Mouse (Mus musculus) inflammation-experienced regulatory T-cells, adult 6 months (primary cell): ENCODE measurements around the gene Ilf3. TPM values are rescaled to one million over a fixed set of nuclear protein-coding genes. Genes with fewer than 3 reads are reported as not detected.

Source experiments
- ATAC-seq: one replicate; pipeline ENCODE4 v1.8.0; 2017
- polyA plus RNA-seq, 3 experiments: library from polyadenylated mRNA; unstranded; fragments of 100-300 nt; shearing (Covaris generic); gene quantifications; one replicate each; pipeline ENCODE4 v1.2.1; 2017

Ilf3 gene
- polyA plus RNA-seq, 3 experiments from 2014 or later = 92.5 to 122 (median 122) TPM

DNA sequence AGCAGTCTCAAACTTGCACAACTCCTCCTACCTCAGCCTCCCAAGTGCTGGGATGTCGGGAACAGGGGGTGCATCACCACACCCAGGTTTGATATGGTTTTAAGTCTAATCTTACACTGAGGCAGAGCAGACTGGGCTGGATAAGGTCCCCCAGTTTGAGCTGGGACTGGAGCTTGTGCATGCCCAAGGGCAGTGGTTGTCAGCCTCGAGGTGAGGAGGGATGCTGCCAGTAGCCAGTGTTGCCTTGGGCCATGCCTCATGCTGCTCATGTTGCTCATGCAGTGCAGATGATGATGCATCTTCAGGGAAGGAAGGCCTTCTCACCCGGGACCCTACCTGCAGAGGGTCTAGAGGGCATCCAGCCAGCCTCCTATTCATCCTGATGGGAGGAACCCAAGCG, 37.9 kb downstream of the Ilf3 start:
- ATAC-seq = no peak

DNA sequence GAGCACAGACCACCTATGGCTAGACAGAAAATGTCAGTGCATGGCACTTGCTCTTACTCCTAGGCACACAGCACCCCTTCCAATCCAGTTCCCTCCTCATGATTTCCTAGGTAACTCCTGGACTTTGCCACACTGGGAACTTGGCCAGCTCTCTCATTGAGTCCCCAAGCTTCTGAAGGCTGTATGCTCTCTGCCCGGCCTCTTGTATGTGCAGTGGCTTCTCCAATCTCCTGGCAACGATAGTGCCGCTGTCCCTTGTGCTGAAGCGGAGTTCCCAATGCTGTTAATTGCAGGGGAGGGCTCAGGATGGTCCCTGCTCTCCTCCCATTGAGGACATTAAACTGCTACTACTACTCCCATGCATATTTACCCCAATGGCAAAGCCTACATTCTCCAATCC, 40.3 kb downstream of the Ilf3 start:
- ATAC-seq = no peak

DNA sequence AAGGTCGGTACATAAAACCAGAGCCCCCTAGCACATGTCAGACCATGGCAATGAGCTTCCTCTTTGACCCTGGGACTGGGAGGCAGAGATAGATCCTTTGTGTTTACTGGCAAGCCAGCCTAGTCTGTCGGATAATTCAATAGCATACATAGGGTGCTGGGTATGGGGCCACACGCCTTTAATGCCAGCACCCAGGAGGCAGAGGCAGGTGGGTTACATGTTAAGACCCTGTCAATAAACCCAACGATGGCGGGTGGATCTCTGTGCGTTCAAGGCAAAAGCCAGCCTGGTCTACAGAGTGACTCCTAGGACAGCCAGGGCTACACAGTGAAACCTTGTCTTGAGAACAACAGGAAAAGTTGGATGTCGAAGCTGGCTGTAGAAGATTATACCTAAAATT, 41.0 kb downstream of the Ilf3 start:
- no peak for ATAC-seq

DNA sequence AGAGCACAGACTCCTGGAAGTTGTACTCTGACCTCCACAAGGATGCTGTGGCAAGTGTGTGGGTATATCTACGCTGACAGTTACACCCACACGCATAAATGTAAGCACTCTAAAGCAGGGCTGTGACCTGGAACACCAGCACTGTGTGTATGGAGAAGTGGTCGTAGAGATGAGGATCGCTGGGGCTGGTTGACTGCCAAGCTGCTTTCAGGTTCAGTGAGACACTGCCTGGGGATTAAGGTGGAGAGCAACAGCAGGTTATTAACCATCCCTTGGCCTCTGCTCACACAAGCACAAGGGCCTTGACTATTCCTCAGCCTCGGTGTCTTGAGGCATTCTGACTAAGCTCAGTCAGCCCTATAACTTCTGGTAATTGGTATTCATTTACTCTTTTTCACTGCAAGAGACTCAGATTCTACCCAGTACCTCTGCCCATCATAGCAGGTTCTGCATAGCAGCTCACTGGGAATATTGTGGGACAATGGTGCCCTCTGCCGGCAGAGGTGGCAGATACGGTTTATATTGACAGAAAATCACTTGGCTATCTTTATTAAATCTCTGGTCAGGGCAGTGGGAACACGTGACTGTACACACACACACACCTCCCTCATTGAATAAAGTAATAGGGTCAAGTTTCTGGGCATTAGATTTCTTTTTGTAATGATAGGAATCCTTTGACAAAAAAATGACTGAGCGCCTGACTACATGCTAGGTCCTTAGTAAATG, 42.1 kb downstream of the Ilf3 start:
- ATAC-seq = peak; percentile 43

DNA sequence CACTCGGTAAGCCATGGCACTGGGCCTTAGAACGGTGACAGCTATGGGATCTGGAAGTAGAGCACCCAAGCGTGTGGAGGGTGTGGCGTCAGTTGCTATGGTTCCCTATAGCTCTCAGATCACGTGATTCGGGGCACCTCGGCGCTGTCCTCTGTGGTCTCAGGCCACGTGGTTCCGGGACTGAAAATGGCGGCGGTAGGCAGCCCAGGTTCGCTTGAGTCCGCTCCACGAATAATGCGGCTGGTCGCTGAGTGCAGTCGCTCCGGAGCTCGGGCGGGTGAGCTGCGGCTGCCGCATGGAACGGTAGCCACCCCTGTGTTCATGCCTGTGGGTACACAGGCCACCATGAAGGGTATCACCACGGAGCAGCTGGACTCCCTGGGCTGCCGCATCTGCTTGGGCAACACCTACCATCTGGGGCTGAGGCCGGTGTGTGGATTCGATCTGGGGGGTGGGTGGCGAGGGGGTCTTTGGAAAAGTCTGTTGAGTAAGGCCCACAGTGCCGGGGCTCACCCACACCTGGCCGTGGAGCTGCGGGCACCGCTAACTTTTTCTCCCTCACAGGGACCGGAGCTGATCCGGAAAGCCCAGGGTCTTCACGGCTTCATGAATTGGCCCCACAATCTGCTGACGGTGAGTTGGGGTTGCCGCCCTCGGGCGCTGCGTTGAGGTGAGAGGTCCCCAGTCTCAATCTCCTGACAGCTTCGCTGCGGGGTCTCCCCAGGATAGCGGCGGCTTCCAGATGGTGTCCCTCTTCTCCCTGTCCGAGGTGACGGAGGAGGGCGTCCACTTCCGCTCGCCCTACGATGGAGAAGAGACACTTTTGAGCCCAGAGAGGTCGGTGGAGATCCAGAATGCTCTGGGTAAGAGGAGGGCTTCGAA, 44.2 kb downstream of the Ilf3 start, which contains the start of gene Qtrt1:
Gene Qtrt1 (plus strand): TSS at position 169 of the 882 bp plus-strand sequence.
- ATAC-seq = peak; percentile 94

DNA sequence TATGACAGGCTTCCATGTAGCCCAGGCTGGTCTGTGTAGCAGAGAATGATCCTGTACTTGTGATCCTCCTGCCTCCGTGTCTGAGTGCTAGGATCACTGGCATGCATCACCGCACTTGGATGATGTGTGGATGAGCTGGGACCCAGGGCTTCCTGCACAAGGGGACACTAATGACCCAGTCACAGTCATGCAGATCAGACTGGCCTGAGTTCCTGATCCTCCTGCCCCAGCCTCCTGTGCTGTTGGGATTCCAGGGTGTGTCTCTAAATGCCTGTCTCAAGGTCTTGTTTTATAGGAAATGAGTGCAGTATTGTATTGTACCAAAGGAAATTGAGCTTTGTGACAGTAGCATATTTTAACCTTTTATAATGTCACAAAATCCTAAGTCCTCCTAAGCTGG, 50.2 kb downstream of the Ilf3 start:
- ATAC-seq = no peak

DNA sequence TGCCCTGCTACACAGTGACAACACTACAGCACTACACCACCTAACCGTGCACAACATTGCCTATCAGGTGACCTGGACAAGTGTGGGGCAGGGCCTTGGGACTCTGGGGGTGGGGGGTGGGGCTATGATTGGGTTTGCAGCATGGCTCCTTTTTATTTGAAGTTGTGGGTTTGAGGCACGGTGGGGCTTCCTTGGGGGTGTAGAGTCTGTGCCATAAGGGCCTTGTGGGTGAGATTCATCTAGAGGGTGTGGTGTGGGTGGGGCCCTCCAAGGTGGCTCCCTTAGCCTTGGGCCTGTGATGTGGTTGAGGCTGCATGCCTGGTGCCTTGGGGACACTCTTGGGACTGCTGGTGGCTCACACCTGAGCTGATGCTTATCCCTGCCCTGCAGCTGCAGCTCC, 52.0 kb downstream of the Ilf3 start:
- no peak for ATAC-seq

DNA sequence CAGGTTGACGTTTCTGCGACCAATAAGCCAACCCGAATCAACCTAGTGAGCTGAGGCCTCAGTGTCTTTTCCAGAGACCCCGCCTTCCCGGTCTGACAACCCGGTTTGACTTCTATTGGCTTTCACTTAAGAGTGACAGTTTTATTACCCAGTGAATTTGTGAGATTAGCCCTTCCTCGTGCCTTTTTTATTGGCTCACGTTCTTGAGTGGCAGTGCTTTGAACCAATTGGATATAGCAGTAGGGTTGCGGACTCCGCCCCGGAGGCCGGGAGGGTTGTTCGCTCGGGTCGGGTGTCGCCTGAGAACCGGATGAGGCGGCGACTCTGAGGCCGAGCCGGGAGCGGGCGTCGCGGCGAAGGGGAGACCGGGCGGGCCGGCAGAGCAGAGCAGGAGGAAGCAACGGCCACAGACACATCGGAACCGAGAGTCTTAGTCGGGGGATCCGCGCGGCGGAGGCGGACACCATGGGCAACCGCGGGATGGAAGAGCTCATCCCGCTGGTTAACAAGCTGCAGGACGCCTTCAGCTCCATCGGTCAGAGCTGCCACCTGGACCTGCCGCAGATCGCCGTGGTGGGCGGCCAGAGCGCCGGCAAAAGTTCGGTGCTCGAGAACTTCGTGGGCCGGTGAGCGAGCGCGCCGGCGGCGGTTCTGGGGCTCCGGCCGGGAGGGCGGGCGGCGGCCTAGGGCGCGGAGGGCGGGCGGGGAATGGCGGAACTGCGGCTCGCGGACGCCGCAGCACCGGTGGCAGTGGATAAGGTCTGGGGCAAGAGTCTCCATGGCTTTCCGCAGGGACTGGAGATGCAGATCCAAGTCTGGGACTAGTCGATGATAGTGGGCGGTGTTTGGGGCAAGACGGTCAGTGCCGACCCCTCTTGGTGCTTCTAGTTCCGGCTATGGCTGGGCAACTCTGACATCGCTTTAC, 57.2 kb downstream of the Ilf3 start, which contains the start of gene Dnm2:
Gene Dnm2 (plus strand): TSS at position 278 of the 925 bp plus-strand sequence.
- ATAC-seq = peak; percentile 99

DNA sequence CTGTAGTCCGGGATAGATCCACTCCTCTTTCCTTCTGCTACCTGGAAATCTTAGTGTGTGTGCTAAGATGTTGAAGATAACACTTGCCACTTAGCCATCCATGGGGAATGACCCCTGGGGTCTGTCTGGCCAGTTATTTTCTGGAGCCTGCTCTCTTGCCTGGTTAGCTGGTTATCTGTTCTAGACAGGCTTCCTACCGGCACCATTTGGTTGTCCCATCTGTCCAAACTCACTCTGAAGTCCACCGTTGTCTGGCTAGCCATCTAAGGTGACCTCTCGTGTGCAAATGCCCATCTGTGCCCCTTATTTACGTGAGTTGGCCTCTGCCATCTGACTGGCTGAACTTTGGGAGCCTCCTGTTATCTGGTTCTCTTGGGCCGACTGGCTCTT, 57.9 kb downstream of the Ilf3 start:
- ATAC-seq = no peak

DNA sequence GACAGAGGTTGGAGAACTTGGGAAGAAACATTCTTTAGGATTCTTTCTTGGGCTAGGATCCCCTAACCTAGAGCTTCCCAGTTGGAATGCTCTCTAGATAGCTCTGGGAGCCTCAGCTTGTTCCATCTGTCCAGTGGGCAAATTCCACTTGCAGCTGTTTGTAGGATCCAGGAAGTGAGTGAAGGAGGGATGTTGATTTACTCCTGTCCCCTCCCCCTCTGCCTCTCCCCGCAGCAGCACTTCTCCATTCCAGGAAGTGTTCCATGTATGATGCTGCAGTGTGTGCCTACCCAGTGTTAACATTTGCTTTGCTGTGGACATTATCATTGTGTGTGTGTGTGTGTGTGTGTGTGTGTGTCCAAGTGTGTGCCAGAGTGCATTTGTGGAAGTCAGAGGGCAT, 58.3 kb downstream of the Ilf3 start:
- ATAC-seq = no peak

DNA sequence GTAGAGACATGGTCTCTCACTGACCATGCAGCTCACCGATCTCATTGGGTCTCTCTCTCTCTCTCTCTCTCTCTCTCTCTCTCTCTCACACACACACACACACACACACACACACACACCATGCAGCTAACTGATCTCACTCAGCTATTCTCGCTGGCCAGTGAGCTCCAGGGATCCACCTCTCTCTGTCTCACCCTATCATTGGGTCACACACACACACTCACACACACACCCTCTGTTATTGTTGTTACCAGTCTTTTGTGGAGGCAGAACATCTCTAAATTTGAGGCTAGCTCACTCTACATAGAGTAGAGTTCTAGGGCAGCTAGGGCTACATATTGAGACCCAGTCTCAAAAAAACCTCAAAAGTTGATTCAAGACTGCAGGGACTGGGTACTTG, 58.9 kb downstream of the Ilf3 start:
- no peak for ATAC-seq

DNA sequence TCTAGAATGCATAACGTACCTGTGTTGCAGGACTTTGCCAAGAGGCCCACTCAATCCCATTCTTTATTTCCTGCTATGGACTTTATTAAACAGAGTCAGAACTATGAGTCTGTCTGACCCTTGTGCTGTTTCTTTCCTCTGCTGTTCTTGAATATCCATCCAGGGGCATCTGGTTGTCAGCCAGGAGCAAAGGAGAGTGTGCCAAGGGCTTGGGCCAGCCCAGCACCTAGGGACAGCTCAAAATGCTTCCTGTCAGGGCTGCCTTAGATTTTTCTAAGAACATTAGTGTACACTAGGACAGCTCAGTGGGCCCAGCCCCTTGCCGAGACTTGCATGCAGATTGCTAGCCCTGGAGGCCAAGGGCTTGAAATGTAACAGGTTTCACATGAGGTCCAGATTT, 60.1 kb downstream of the Ilf3 start:
- no peak for ATAC-seq

DNA sequence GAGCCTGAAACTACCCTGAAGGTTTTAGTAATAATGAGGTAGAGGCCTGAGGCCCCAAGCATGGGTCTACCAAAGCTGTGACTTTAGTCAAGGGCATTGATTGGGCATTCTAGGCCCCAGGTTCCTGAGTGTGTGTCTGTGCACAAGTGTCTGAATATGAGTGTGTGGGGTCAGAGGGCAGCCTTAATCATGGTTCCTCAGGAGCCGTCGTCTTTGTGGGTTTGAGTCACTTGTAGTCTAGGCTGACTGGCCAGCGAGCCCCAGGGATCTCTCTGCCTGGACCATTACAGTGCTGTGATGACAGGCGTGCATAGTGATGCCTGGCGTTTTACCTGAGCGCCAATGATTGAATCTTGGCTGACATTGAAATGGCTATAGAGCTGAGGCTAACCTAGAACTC, 60.5 kb downstream of the Ilf3 start:
- ATAC-seq = no peak

DNA sequence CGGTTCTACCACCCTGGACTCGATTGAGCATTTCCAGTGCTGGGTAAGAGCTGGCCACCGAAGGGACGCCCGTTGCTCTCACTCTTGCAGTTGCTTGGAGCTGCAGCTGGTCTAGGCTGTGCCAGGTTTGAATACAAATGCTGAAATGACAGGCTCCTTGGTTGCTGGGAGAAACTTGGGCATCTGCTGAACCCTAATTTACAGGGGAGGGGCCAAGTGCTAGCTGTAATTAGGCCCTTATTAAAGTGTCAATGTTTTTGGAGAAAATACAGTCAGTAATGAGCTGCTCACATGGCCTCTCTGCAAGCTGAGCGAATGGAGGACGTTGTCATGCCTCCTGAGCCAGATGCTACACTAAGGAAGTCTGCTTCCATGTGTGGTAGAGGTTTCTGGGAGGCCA, 63.1 kb downstream of the Ilf3 start:
- no peak for ATAC-seq

DNA sequence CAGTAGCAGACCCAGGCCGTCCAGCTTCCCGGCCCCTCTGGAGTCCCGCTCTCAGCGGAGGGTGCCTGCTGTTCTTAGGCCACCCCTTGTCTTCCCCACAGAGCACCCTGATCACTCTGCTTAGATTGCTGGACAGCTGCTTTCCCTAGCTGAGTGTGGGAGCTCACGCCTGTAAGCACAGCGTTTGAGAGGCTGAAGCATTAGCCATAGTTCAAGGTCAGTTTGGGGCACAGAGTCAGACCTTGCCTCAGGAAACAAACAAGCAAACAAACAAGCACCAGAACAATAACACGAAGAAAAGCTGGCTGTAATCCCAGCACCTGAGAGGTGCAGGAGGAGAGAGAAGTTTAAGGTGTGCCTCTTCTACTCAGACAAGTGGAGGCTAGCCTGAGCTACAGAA, 64.4 kb downstream of the Ilf3 start:
- no peak for ATAC-seq

DNA sequence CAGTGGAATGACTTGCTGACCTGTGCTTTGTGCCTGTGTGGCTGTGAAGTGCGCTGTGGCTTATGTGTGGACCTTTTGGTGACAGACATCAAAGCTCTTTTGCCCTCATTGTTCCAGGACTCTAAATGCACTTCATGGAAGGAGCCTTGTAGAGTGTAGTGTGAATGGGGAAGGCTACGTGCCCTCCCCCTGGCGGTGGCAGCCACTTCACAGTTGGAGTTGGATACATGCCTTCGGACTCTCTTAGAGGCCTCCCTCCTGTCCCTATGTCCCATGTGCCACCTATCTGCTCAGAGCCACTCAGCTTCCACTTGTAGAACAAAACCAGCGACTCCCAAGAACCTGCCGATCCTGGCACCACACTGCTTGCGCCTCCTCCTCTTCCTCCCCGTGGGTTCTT, 66.1 kb downstream of the Ilf3 start:
- no peak for ATAC-seq

DNA sequence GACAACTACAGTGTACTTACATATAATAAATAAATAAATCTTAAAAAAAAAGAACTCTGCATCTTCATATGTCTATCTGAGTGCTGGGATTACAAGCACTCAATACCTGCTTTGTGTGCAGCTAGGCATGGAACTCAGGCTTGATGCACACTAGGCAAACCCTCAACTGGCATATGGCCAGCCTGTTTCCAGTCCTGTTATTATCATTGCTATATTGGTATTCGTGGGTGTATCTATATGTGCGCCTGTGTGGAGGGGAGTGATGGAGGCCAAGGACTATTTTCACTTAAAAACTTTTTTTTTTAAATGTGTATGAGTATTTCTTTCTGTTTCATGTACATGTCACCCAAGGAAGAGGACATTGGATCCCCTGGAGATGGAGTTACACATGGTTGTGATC, 66.7 kb downstream of the Ilf3 start:
- ATAC-seq = no peak

DNA sequence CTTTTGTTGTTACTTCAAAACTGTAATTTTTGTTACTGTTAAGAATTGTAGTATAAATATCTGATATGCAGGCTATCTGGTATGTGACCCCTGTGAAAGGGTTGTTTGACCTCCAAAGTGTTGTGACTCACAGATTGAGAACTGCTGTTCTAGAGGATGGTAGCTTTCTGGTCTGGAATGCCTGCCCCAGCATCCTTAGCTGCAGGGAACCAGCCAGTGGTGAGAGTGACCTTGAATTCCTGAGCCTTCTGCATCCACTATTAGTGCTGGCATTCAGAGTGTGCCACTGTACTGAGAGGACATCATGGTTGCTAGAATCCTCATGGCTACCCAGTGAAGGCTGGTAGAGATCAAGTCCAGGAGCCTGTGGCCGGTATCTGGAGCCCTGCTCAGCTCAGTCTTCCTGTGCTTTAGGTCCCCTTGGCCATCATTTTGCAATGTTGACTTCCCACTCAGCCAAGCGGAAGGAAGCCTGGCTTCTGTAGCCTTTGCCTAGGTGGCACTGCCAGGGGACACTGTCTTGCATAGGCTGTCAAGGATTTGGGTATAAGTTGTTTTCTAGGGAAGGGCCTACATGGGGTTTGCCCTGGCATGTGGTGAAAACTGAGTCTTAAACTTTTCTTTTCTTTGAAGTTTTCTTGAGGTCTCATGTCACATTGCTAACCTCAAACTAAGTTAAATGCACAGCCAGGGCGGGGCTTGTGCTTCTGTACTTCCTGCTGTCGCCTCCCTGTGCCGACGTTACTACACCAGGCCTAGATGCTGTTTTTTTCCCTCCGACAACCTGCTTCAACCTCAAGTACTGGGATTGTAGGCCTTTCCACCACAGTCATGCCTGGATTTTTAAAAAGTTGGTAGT, 68.3 kb downstream of the Ilf3 start:
- ATAC-seq = peak; percentile 97

DNA sequence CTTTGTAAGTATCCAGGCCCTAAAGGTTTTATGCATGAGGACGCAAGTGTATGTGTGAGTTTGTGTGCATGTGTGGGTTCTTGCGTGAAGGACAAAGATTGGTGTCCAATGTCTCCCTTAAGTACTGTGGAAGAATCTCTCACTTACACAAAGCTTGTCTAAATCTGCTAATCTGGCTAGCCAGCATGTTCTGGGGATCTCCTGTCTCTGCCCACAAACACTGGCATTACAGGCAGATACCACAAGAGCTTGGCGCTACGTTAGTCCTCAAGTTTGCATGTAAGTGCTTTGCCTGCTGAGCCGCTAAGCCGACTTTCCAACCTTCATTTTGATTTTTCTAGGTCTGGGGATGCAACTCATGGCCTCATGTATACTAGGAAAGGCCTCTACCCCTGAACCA, 69.9 kb downstream of the Ilf3 start:
- ATAC-seq = no peak

DNA sequence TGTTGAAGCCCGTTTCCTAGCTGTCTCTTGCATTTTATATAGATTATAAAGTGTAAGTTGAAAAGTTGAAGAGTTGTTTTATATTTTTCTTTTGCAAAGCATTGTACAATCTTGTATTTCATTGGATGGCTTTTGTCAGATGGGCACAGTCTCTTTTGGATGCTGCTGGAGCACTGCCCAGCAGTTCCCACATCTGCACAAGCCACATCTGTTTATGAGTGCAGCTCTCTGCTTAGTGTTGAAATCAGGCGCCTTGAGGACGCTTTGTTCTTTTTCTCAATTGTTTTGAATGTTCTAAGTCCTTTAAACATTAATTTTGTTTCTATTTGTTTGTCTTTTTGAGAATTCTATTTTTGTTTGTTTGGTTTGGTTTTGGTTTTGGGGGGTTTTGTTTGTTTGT, 70.5 kb downstream of the Ilf3 start:
- no peak for ATAC-seq

DNA sequence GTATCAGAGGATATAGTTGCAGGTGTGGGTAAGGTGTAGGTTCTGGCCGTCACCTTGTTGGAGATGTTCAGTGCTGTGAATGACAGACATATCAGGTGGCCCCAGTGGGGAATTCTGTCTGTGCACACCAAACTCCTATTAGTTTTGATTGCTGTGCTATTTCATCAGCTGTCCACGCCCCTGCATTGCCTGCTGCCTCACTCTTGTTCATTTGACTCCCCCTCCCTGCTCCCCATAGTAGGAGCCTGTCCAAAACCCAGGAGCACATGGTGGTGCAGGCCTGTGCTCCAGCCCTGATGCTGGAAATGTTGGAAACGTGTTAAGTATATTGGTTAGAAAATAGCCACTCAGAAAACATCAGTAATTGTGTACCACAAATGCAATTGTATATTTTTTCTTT, 71.8 kb downstream of the Ilf3 start:
- ATAC-seq = no peak

DNA sequence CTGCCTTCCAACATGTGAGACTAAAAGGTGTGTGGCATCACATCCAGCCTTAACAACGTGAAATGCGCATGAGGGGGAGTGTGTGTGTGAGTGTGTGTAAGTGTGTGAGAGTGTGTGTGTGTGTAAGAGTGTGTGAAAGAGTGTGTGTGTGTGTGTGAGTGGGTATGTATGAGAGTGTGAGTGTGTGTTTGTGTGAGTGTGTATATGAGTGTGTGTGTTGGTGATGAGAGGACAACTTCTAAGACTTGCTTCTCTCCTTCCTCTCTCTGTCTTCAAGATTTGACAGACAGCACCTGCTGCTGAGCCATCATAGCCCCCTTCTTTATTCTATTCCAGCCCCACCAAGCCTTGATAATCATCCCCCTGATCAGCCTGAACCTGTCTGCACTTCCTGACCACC, 72.2 kb downstream of the Ilf3 start:
- no peak for ATAC-seq
